Mouse (Mus musculus) intestine, embryonic 15.5 days (tissue): Measurements from ENCODE around the gene Trp53inp2. TPM values are rescaled to one million over a fixed set of nuclear protein-coding genes. Genes with fewer than 3 reads are reported as not detected.

Experiments
- ATAC-seq: fragments of 200-750 bp; cut with Nextera tagmentation; 2 replicates; pipeline ENCODE4 v1.8.0; 2017; ENCODE audit warnings: moderate TSS enrichment, moderate library complexity
- H3K27ac ChIP-seq: fragments of 300-500 bp; sonication (generic); 2 replicates; pipeline ENCODE4 v1.5.1; 2015; ENCODE audit warnings: mild to moderate bottlenecking, inconsistent platforms
- H3K27me3 ChIP-seq: fragments of 300-500 bp; sonication (generic); replicated peaks from 2 replicates; pipeline ENCODE4 v1.6.1; 2015; ENCODE audit warnings: inconsistent platforms
- H3K36me3 ChIP-seq: fragments of 300-500 bp; sonication (generic); 2 replicates; pipeline ENCODE4 v1.6.1; 2015; ENCODE audit warnings: inconsistent platforms
- H3K4me1 ChIP-seq: fragments of 300-500 bp; sonication (generic); replicated peaks from 2 replicates; pipeline ENCODE4 v1.6.1; 2015; ENCODE audit warnings: inconsistent platforms
- H3K4me2 ChIP-seq: fragments of 300-500 bp; sonication (generic); replicated peaks from 2 replicates; pipeline ENCODE4 v1.6.1; 2015; ENCODE audit warnings: mild to moderate bottlenecking, inconsistent platforms
- H3K4me3 ChIP-seq: fragments of 300-500 bp; sonication (generic); replicated peaks from 2 replicates; pipeline ENCODE4 v1.5.1; 2015; ENCODE audit warnings: inconsistent platforms
- H3K9ac ChIP-seq: fragments of 300-500 bp; sonication (generic); 2 replicates; pipeline ENCODE4 v1.6.1; 2015; ENCODE audit warnings: inconsistent platforms
- H3K9me3 ChIP-seq: fragments of 300-500 bp; sonication (generic); 2 replicates; pipeline ENCODE4 v1.6.1; 2016; ENCODE audit warnings: inconsistent platforms
- WGBS: fragments of 180-500 bp; shearing (Covaris S2); methylation state at CpG from one replicate; pipeline ENCODE4 v1.1.7; 2015; 5-methylcytosine and 5-hydroxymethylcytosine counted together
- polyA plus RNA-seq: library from polyadenylated mRNA; unstranded; fragments of >200 nt; fragmentation: Nextera tagmentation; extraction: Ambion mirVana; gene quantifications from 2 replicates; pipeline ENCODE4 v1.2.1, GENCODE M21; 2015

Gene Trp53inp2
- 18.4 and 19.1 TPM in 2 replicates for polyA plus RNA-seq

DNA sequence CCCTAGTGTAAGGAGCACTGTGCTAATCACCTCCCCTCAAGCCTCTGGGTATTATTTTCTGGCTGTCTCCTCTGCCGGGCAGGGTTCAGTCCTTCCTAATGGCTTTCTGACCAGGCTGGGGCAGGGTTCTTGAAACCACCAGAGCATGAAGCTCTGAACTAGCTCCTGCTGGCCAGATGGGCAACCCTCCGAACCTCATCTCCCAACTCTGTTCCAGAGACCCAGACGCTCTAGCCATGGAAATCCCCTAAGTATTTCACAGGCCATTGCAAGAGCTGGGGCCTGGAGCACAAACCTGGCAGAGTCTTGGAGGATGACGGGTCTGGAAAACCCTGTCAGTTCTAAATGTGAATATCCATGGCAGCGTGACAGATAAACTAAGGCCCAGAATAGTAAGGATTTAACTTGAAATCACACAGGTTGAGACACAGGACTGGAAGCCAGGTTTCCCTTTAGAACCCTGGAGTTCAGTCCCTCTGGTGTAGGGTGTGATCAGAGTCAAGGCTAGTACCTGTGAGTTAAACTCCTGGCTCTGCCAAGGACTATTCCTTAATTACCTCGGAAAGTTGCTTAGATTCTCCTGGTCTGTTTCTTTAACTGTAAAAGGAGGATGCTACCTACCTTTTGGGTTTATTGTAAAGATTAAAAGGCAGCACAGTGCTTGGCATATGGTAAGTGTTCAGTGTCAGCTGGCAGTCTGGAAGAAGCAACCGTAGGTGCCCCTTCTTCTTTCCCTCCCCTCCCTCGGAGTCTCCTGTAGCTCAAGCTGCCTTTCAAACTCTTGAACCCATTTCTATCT is at the start of gene Trp53inp2:
Gene Trp53inp2 (plus strand): TSS at position 799 of the 799 bp plus-strand sequence.
- H3K27ac ChIP-seq, result peak within 1 kb of the TSS; percentile 96
- ATAC-seq, result no peak

DNA sequence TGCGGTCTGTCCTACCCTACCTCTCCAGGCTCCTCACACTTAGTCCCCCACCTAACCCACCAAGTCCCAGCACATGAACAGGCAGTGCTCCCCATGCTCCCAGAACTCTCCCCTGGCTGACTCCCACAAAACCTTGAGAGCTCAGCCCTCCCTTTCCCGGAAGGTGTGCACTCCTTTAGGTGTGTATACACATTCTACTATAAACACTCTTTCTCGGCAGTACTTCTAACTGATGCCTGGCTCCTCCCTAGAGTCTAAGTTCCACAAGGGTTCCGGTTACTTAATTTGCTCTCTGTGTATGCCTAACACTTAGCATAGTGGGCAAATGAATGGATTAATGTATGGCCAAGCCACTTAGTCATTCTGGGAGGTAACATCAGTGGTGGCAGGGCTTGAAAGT is 49.5 kb upstream of the Trp53inp2 start:
- no peaks in the 10 kb centered on the region for H3K4me1 ChIP-seq
- H3K27me3 ChIP-seq, result no peaks in the 10 kb centered on the region
- 75% methylated on average over 4 of the region's 4 CpGs for WGBS
- H3K9ac ChIP-seq, result no peak overlapping the region
- no peaks in the 10 kb centered on the region for H3K9me3 ChIP-seq
- H3K36me3 ChIP-seq, result peaks cover 6% of the 10 kb centered on the region
- H3K27ac ChIP-seq, result no peak overlapping the region
- no peak for ATAC-seq
- H3K4me3 ChIP-seq, result no peak overlapping the region
- H3K4me2 ChIP-seq, result no peak overlapping the region

More for the DNA sequence above, at the start of gene Trp53inp2:
- peaks cover 5% of the 10 kb centered on the region; the same call in 1 of the 2 replicates for H3K27me3 ChIP-seq
- H3K36me3 ChIP-seq, result no peaks in the 10 kb centered on the region
- H3K4me2 ChIP-seq, result peak within 1 kb of the TSS; percentile 89
- H3K9me3 ChIP-seq, result no peaks in the 10 kb centered on the region
- H3K4me3 ChIP-seq, result peak within 1 kb of the TSS; percentile 96
- peaks cover 10% of the 10 kb centered on the region; the same call in 1 of the 2 replicates for H3K4me1 ChIP-seq
- peak within 1 kb of the TSS; percentile 79 for H3K9ac ChIP-seq
- 50% methylated on average over 8 of the region's 8 CpGs for WGBS

DNA sequence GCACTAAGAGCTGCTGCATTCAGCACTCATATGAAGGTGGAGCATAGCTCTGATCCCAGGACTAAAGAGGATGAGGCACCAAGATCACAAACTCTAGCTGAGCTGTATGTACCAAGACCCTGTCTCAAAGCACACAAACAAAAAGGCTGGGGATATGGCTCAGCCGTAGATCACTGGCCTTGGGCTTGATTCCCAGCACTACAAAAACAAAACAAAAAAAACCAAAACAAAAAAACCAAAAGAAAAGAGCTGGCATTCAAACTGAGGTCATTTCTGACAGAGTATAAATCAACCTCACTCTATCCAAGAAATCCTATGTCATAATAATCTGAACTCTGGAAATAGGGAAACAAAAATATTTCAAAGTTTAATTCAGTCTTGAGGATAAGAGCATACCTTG is 47.4 kb upstream of the Trp53inp2 start:
- Histone ChIP-seq H3K27ac (no peak overlapping the region), H3K4me3 (no peak overlapping the region), H3K4me1 (no peaks in the 10 kb centered on the region), H3K27me3 (no peaks in the 10 kb centered on the region), H3K9ac (no peak overlapping the region), H3K36me3 (no peaks in the 10 kb centered on the region), H3K4me2 (no peak overlapping the region), H3K9me3 (no peaks in the 10 kb centered on the region)
- no peak for ATAC-seq
- 86% methylated on average over 1 of the region's 1 CpGs for WGBS

DNA sequence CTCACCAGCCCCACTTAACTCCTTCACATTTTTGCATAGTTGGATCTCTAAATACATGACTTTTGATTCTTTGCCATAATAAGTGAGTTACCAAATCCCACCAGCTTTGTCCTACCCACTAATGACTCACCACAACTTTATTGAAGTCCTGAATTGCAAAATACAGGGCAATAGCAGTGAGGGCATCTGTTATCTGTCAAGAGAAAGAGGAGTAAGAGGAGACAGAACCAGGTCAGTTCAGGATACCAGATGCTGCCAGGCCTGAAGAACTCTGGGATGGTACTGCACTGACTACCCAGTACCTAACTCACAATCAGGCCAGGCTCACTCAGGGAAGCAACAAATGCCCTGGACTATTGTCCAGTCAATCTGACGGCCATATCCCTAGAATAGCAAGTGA is 45.6 kb upstream of the Trp53inp2 start:
- no peaks in the 10 kb centered on the region for H3K27me3 ChIP-seq
- no peaks in the 10 kb centered on the region for H3K36me3 ChIP-seq
- no peak overlapping the region for H3K9ac ChIP-seq
- no peak overlapping the region for H3K4me2 ChIP-seq
- ATAC-seq, result no peak
- no peak overlapping the region for H3K27ac ChIP-seq
- no peak overlapping the region for H3K4me3 ChIP-seq
- H3K9me3 ChIP-seq, result no peaks in the 10 kb centered on the region
- H3K4me1 ChIP-seq, result no peaks in the 10 kb centered on the region
- WGBS, result 89% methylated on average over 1 of the region's 1 CpGs

DNA sequence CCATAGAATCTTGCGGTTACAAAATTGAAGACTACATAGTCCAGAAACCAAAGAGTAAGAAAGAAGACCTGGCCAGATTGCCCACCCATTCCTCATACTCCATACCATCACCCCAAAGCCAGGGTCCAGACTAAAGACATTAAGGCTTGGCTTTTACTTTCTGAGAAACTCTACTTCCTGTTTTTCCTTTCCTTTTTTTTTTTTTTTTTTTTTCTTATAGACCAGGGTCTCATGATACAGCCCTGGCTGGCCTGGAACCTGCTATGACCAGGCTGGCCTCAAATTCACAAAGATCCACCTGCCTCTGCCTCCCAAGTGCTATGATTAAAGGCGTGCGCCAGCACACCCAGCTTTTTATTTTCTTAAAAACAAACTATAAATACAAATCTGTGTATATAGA is 44.6 kb upstream of the Trp53inp2 start:
- Histone ChIP-seq H3K36me3 (no peaks in the 10 kb centered on the region), H3K4me1 (no peaks in the 10 kb centered on the region), H3K27me3 (no peaks in the 10 kb centered on the region), H3K4me2 (no peak overlapping the region), H3K9me3 (no peaks in the 10 kb centered on the region), H3K27ac (no peak overlapping the region), H3K9ac (no peak overlapping the region), H3K4me3 (no peak overlapping the region)
- ATAC-seq, result no peak
- WGBS, result 94% methylated on average over 3 of the region's 3 CpGs

DNA sequence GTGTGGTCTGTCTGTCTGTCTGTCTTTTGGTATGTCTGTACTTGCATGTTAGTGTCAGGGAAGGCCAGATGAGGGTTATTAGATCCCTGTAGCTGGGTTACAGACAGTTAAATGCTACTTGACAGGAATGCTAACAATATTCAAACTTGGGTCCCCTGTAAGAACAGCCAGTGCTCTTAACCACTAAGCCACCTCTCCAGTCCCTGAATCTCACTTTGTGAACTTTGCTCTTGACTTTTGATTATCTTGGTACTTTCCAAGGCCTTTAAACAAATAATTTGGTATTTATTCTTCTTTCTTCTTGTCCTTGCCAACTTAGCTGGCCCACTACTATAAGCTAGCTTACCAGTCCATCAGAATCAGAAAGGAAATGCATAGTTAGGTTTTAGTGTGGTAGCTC is 40.7 kb upstream of the Trp53inp2 start:
- ATAC-seq, result no peak

DNA sequence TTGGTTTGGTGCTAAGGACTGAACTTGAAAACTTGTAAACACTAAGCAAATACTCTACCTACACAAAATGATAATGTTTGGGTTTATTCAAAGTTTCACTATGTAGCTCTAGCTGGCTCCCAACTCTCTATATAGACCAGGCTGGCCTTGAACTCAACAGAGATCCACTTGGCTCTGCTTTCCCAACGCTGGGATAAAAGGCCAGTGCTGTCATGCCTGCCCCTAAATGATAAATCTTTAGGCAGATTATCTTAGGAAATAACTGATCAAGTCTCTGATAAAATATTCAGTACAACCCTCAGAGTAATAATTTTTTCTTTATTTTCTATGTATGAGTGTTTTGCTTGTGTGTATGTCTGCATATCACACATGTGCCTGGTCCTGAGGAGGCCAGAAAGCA is 34.2 kb upstream of the Trp53inp2 start:
- no peaks in the 10 kb centered on the region for H3K4me1 ChIP-seq
- no peaks in the 10 kb centered on the region for H3K9me3 ChIP-seq
- no peak overlapping the region for H3K4me2 ChIP-seq
- no peaks in the 10 kb centered on the region for H3K36me3 ChIP-seq
- WGBS, result 83% methylated on average over 1 of the region's 1 CpGs
- no peaks in the 10 kb centered on the region for H3K27me3 ChIP-seq
- no peak overlapping the region for H3K9ac ChIP-seq
- H3K27ac ChIP-seq, result no peak overlapping the region
- no peak for ATAC-seq
- H3K4me3 ChIP-seq, result no peak overlapping the region

More for the DNA sequence above, 40.7 kb upstream of the Trp53inp2 start:
- no peaks in the 10 kb centered on the region for H3K36me3 ChIP-seq
- no peak overlapping the region for H3K4me2 ChIP-seq
- H3K27ac ChIP-seq, result no peak overlapping the region
- H3K9ac ChIP-seq, result no peak overlapping the region
- no peaks in the 10 kb centered on the region for H3K9me3 ChIP-seq
- no peak overlapping the region for H3K4me3 ChIP-seq
- no peaks in the 10 kb centered on the region for H3K4me1 ChIP-seq
- H3K27me3 ChIP-seq, result no peaks in the 10 kb centered on the region

DNA sequence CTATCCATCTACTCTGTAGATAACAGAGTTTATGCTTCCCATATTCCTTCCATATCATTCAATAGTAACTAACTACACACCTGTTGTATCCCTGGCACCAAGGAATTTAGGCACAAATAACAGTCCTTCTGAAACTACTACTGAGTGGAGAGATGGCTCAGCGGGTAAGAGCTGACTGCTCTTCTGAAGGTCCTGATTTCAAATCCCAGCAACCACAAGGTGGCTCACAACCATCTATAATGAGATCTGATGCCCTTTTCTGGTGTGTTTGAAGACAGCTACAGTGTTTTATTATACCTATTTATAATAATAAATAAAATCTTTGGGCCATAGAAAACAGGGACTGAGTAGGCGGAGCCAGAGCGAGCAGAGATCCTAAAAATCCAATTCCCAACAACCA is 26.5 kb upstream of the Trp53inp2 start:
- Histone ChIP-seq H3K36me3 (no peaks in the 10 kb centered on the region), H3K9ac (no peak overlapping the region), H3K27me3 (no peaks in the 10 kb centered on the region), H3K27ac (no peak overlapping the region), H3K9me3 (no peaks in the 10 kb centered on the region), H3K4me3 (no peak overlapping the region), H3K4me2 (no peak overlapping the region), H3K4me1 (peaks cover 8% of the 10 kb centered on the region)
- 92% methylated on average over 3 of the region's 3 CpGs for WGBS
- no peak for ATAC-seq

DNA sequence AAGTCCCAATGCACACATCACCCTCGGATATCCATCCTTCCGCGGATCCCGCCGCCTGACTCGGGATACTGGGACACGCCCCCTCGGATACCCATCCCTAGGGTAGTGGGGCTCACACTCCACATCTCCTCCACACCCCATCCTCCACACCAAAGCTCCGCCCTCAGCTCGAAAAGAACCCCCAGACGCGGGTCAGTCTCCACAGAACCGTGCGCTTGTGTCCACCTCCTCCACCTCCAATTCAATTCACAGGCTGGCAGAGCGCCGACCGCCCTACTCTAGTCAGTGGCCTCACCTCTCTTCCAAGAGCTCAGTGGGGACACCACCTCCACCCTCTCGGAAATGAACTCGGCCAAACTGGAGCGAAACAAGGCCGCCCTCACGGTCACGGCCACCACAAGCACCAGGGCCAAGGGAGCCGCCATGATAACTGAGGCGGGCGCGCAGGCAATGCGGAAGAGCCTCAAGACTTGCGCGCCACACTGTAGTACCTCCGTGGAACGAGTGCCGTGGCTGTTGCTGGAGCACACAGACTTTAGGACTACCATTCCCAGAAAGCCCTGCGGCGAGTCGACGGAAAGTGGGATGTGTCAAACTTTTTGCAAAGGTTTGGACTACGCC is 23.8 kb upstream of the Trp53inp2 start, which contains the start of gene Pigu:
Gene Pigu (minus strand): TSS at position 460 of the 621 bp plus-strand sequence.
- under 1% methylated on average over 38 of the region's 38 CpGs for WGBS
- Histone ChIP-seq H3K4me3 (peak within 1 kb of the TSS; percentile 67), H3K4me2 (peak within 1 kb of the TSS; percentile 81), H3K9me3 (no peaks in the 10 kb centered on the region), H3K4me1 (peaks cover 8% of the 10 kb centered on the region), H3K36me3 (no peaks in the 10 kb centered on the region), H3K27me3 (no peaks in the 10 kb centered on the region), H3K9ac (peak within 1 kb of the TSS; percentile 61), H3K27ac (peak within 1 kb of the TSS; percentile 74)
- peak; percentile 99 for ATAC-seq

DNA sequence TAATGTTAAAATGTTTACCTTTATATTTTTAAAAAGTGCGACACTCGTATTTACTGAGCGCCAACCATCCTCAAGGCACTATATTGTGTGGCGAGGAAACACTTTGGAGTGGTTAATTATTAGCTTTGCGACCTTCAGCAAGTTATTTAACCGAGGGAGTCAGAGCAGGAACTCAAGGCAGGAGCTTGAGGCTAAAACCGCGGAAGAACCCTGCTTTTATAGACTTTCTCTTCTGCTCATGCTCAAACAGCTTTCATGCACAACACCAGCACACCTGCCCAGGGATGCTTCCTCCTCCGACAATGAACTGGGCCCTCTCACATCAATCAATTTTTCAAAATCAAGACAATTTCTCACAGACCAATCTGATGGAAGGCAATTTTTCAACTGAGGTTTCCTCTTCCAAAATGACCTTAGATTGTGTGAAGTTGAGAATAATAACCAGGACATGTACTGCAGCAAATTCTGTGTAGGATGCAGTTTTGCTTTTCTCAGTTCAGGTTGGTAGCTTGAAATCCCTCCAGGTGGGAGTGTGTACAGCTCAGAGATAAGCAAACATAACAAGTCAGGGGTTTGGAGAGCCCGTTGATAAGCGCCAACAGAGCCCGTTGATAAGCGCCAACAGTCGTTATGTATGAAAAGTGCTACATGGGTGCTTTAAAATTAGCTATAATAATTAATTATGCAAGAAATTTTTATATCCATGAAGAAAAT is 23.0 kb upstream of the Trp53inp2 start:
- Histone ChIP-seq H3K9ac (peak overlapping the region; percentile 23; the same call in 1 of the 2 replicates), H3K9me3 (no peaks in the 10 kb centered on the region), H3K4me2 (peak overlapping the region; percentile 71), H3K4me1 (peaks cover 8% of the 10 kb centered on the region), H3K27me3 (no peaks in the 10 kb centered on the region), H3K4me3 (peak overlapping the region; percentile 67), H3K27ac (peak overlapping the region; percentile 74), H3K36me3 (no peaks in the 10 kb centered on the region)
- WGBS, result 22% methylated on average over 14 of the region's 14 CpGs
- peak; percentile 93 for ATAC-seq

DNA sequence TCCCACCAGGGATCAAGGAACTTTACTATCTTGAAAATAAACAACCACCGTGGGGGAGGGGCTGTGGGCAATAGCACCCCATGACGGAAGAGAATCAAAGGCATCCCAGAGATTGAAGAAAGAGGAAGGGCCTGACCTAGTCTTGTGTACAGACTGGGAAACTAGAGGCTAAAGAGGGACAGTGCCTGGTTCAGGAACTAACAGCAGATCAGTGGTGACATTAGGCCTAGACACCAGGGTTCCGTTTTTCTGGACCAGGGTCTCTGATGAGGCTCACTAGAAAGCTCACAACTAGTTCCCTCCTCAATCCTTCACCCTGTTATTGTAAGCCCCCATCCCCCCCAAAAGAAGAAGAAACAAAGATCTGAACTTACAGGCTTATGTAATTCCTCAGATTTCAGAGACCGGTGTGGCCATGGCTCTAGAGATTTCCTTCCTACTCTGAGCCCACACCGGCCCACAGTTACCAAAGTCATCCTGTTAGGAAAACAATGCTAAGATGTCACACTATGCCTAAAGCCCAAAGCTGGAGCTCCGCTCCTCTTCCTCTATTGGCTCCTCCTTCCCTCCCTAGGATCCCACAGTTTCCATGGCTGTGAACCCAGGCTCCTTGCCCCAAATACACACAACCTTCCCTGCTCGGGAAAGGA is 13.1 kb upstream of the Trp53inp2 start:
- no peaks in the 10 kb centered on the region for H3K27me3 ChIP-seq
- no peak overlapping the region for H3K4me2 ChIP-seq
- H3K9ac ChIP-seq, result no peak overlapping the region
- H3K4me3 ChIP-seq, result no peak overlapping the region
- no peak overlapping the region for H3K27ac ChIP-seq
- 77% methylated on average over 7 of the region's 7 CpGs for WGBS
- no peaks in the 10 kb centered on the region for H3K36me3 ChIP-seq
- 0 out of 2 replicates have a peak, but pooled peaks cover 8% of the 10 kb centered on the region for H3K4me1 ChIP-seq
- ATAC-seq, result no peak
- no peaks in the 10 kb centered on the region for H3K9me3 ChIP-seq
